Mouse (Mus musculus): ENCODE measurements around the gene Rassf7. TPM values are rescaled to one million over a fixed set of nuclear protein-coding genes. Genes with fewer than 3 reads are reported as not detected.

Rassf7 gene
- polyA plus RNA-seq, 1 experiment from 2014 or later, result 47.4 TPM

MicroRNA genes within 50 kb of the gene (microRNA counts, 519-probe panel; counts per million panel counts)
- 5,209 counts per million, percentile 61 among the panel's probes with 10 or more counts for microRNA mmu-miR-210

Small RNA genes within 50 kb of the gene (microRNA-seq; reads per million reads assigned to microRNA genes)
- gene Mir210 (ENCODE audit: insufficient number of aligned reads), result 1,321 reads per million, percentile 71 among the genes with 10 or more reads in this experiment

Other genes with a start within 250 kb of the Rassf7 start
- 5.6 and 8.1 TPM in 2 replicates for gene Ifitm1, start 248.6 kb upstream of the Rassf7 start, polyA plus RNA-seq (2014; fragmentation: Nextera tagmentation; extraction: Ambion mirVana)
- gene Ifitm3, start 205.1 kb upstream of the Rassf7 start, polyA plus RNA-seq (2014; fragmentation: Nextera tagmentation; extraction: Ambion mirVana), result 9.4 and 9.7 TPM in 2 replicates
- gene Ifitm6, start 197.9 kb upstream of the Rassf7 start, polyA plus RNA-seq (2014; fragmentation: Nextera tagmentation; extraction: Ambion mirVana), result not detected in 2 replicates
- not detected in 2 replicates for gene Gm17387, start 186.7 kb upstream of the Rassf7 start, polyA plus RNA-seq (2014; fragmentation: Nextera tagmentation; extraction: Ambion mirVana)
- gene B4galnt4, start 154.8 kb upstream of the Rassf7 start, polyA plus RNA-seq (2014; fragmentation: Nextera tagmentation; extraction: Ambion mirVana), result 22.3 and 23.5 TPM in 2 replicates
- gene Pkp3, start 137.6 kb upstream of the Rassf7 start, polyA plus RNA-seq (2014; fragmentation: Nextera tagmentation; extraction: Ambion mirVana), result 1.1 and 1.9 TPM in 2 replicates
- gene Sigirr, start 115.3 kb upstream of the Rassf7 start, polyA plus RNA-seq (2014; fragmentation: Nextera tagmentation; extraction: Ambion mirVana), result 1.2 and 1.8 TPM in 2 replicates
- gene Ano9, start 98.1 kb upstream of the Rassf7 start, polyA plus RNA-seq (2014; fragmentation: Nextera tagmentation; extraction: Ambion mirVana), result 0.21 and 0.39 TPM in 2 replicates
- gene Ptdss2, start 93.5 kb upstream of the Rassf7 start, polyA plus RNA-seq (2014; fragmentation: Nextera tagmentation; extraction: Ambion mirVana), result 70.9 and 75.3 TPM in 2 replicates
- gene Rnh1, start 43.0 kb upstream of the Rassf7 start, polyA plus RNA-seq (2014; fragmentation: Nextera tagmentation; extraction: Ambion mirVana), result 56.7 and 65.2 TPM in 2 replicates
- 87.5 and 116 TPM in 2 replicates for gene Hras, start 21.9 kb upstream of the Rassf7 start, polyA plus RNA-seq (2014; fragmentation: Nextera tagmentation; extraction: Ambion mirVana)
- 14.0 and 16.1 TPM in 2 replicates for gene Lrrc56, start 21.7 kb upstream of the Rassf7 start, polyA plus RNA-seq (2014; fragmentation: Nextera tagmentation; extraction: Ambion mirVana)
- 3.3 TPM in 2 replicates for gene Lmntd2, start 1.8 kb upstream of the Rassf7 start, polyA plus RNA-seq (2014; fragmentation: Nextera tagmentation; extraction: Ambion mirVana)
- gene Phrf1, start 12.9 kb downstream of the Rassf7 start, polyA plus RNA-seq (2014; fragmentation: Nextera tagmentation; extraction: Ambion mirVana), result 99.6 and 102 TPM in 2 replicates
- 0.57 and 1.2 TPM in 2 replicates for gene Irf7, start 50.6 kb downstream of the Rassf7 start, polyA plus RNA-seq (2014; fragmentation: Nextera tagmentation; extraction: Ambion mirVana)
- not detected in 2 replicates for gene Cdhr5, start 60.9 kb downstream of the Rassf7 start, polyA plus RNA-seq (2014; fragmentation: Nextera tagmentation; extraction: Ambion mirVana)
- 2.5 TPM in 2 replicates for gene Sct, start 63.3 kb downstream of the Rassf7 start, polyA plus RNA-seq (2014; fragmentation: Nextera tagmentation; extraction: Ambion mirVana)
- 0.24 and 0.43 TPM in 2 replicates for gene Drd4, start 76.1 kb downstream of the Rassf7 start, polyA plus RNA-seq (2014; fragmentation: Nextera tagmentation; extraction: Ambion mirVana)
- gene Deaf1, start 111.8 kb downstream of the Rassf7 start, polyA plus RNA-seq (2014; fragmentation: Nextera tagmentation; extraction: Ambion mirVana), result 74.2 and 80.8 TPM in 2 replicates
- 33.2 and 33.5 TPM in 2 replicates for gene Tmem80, start 111.9 kb downstream of the Rassf7 start, polyA plus RNA-seq (2014; fragmentation: Nextera tagmentation; extraction: Ambion mirVana)
- 2.5 and 3.3 TPM in 2 replicates for gene Eps8l2, start 123.0 kb downstream of the Rassf7 start, polyA plus RNA-seq (2014; fragmentation: Nextera tagmentation; extraction: Ambion mirVana)
- 384 and 400 TPM in 2 replicates for gene Taldo1, start 176.3 kb downstream of the Rassf7 start, polyA plus RNA-seq (2014; fragmentation: Nextera tagmentation; extraction: Ambion mirVana)
- 42.9 and 46.6 TPM in 2 replicates for gene Gatd1, start 198.3 kb downstream of the Rassf7 start, polyA plus RNA-seq (2014; fragmentation: Nextera tagmentation; extraction: Ambion mirVana)
- 4.1 and 5.4 TPM in 2 replicates for gene Cend1, start 213.6 kb downstream of the Rassf7 start, polyA plus RNA-seq (2014; fragmentation: Nextera tagmentation; extraction: Ambion mirVana)
- 43.2 and 46.0 TPM in 2 replicates for gene Slc25a22, start 222.0 kb downstream of the Rassf7 start, polyA plus RNA-seq (2014; fragmentation: Nextera tagmentation; extraction: Ambion mirVana)
- gene Pidd1, start 228.2 kb downstream of the Rassf7 start, polyA plus RNA-seq (2014; fragmentation: Nextera tagmentation; extraction: Ambion mirVana), result 22.3 TPM in 2 replicates
- 935 and 968 TPM in 2 replicates for gene Rplp2, start 231.5 kb downstream of the Rassf7 start, polyA plus RNA-seq (2014; fragmentation: Nextera tagmentation; extraction: Ambion mirVana)
- 16.9 and 17.9 TPM in 2 replicates for gene Pnpla2, start 239.3 kb downstream of the Rassf7 start, polyA plus RNA-seq (2014; fragmentation: Nextera tagmentation; extraction: Ambion mirVana)
- gene Cracr2b, start 245.2 kb downstream of the Rassf7 start, polyA plus RNA-seq (2014; fragmentation: Nextera tagmentation; extraction: Ambion mirVana), result 3.6 and 5.9 TPM in 2 replicates